Mouse (Mus musculus) embryonic facial prominence, embryonic 11.5 days (tissue): ENCODE data around the gene Ralgapa2. TPM values are rescaled to one million over a fixed set of nuclear protein-coding genes. Genes with fewer than 3 reads are reported as not detected.
A peak's percentile ranks its signal among the peaks of the same experiment; 100 is the strongest.

Experiments
- ATAC-seq: fragments of 200-750 bp; cut with Nextera tagmentation; replicated peaks from 2 replicates; pipeline ENCODE4 v1.8.0; 2017; ENCODE audit warnings: low read depth; ENCODE audit not compliant: insufficient number of reproducible peaks, low FRiP score, low TSS enrichment
- DNase-seq: peaks from one replicate; pipeline ENCODE4 v3.0.0-alpha.2; 2015; ENCODE audit warnings: low spot score
- H3K27ac ChIP-seq: fragments of 300-500 bp; sonication (generic); replicated peaks from 2 replicates; pipeline ENCODE4 v1.5.1; 2014; ENCODE audit warnings: mild to moderate bottlenecking, low read depth, low read length, control low read depth
- H3K27me3 ChIP-seq: fragments of 300-500 bp; sonication (generic); 2 replicates; pipeline ENCODE4 v1.6.1; 2014; ENCODE audit warnings: mild to moderate bottlenecking, low read length, moderate library complexity, mixed read lengths; ENCODE audit not compliant: control insufficient read depth, insufficient read depth
- H3K36me3 ChIP-seq: fragments of 300-500 bp; sonication (generic); replicated peaks from 2 replicates; pipeline ENCODE4 v1.6.1; 2014; ENCODE audit warnings: low read depth, mild to moderate bottlenecking, low read length, moderate library complexity, mixed read lengths; ENCODE audit not compliant: control insufficient read depth, insufficient read depth
- H3K4me1 ChIP-seq: fragments of 300-500 bp; sonication (generic); 2 replicates; pipeline ENCODE4 v1.6.1; 2014; ENCODE audit warnings: low read length, mixed read lengths; ENCODE audit not compliant: control insufficient read depth, insufficient read depth
- H3K4me2 ChIP-seq: fragments of 300-500 bp; sonication (generic); 2 replicates; pipeline ENCODE4 v1.6.1; 2014; ENCODE audit warnings: low read depth, mild to moderate bottlenecking, control low read depth, low read length, moderate library complexity
- H3K4me3 ChIP-seq: fragments of 300-500 bp; sonication (generic); 2 replicates; pipeline ENCODE4 v1.5.1; 2014; ENCODE audit warnings: low read depth, low read length, control low read depth
- H3K9ac ChIP-seq: fragments of 300-500 bp; sonication (generic); replicated peaks from 2 replicates; pipeline ENCODE4 v1.6.1; 2014; ENCODE audit warnings: mild to moderate bottlenecking, control low read depth, low read length
- H3K9me3 ChIP-seq: fragments of 300-500 bp; sonication (generic); replicated peaks from 2 replicates; pipeline ENCODE4 v1.6.1; 2016; ENCODE audit warnings: mild to moderate bottlenecking, low read length, inconsistent platforms, mixed read lengths; ENCODE audit not compliant: control insufficient read depth
- WGBS: fragments of 180-500 bp; shearing (Covaris S2); extraction: QIAGEN DNeasy Blood & Tissue Kit; methylation state at CpG from one replicate; pipeline ENCODE4 v1.1.7; 2014; 5-methylcytosine and 5-hydroxymethylcytosine counted together
- polyA plus RNA-seq: library from polyadenylated mRNA; unstranded; fragments of >200 nt; fragmentation: Nextera tagmentation; extraction: Ambion mirVana; gene quantifications from 2 replicates; pipeline ENCODE4 v1.2.1, GENCODE M21; 2014

Gene Ralgapa2
- polyA plus RNA-seq, 1 experiment from 2014 or later: 8.2 TPM

- H3K4me2 ChIP-seq: no peak overlapping the region
- H3K27me3 ChIP-seq: no peaks in the 10 kb centered on the region
- 84% methylated on average over 3 of the region's 3 CpGs for WGBS
- no peaks in the 10 kb centered on the region for H3K36me3 ChIP-seq
- no peak for ATAC-seq
- H3K9ac ChIP-seq: no peak overlapping the region
- no peaks in the 10 kb centered on the region for H3K9me3 ChIP-seq
- H3K4me3 ChIP-seq: no peak overlapping the region
- DNase-seq: no peak
- H3K27ac ChIP-seq: no peak overlapping the region
- no peaks in the 10 kb centered on the region for H3K4me1 ChIP-seq
Measured at GRCm38 (mm10) chr2:146266539-146266938, 245.6 kb downstream of the Ralgapa2 start.

GRCm38 (mm10) chr2:146265045-146265444 is 247.1 kb downstream of the Ralgapa2 start:
- Histone ChIP-seq H3K9me3 (no peaks in the 10 kb centered on the region), H3K27me3 (no peaks in the 10 kb centered on the region), H3K36me3 (no peaks in the 10 kb centered on the region), H3K4me3 (no peak overlapping the region), H3K27ac (no peak overlapping the region), H3K4me2 (no peak overlapping the region), H3K9ac (no peak overlapping the region), H3K4me1 (no peaks in the 10 kb centered on the region)
- DNase-seq: no peak
- no peak for ATAC-seq
- 79% methylated on average over 4 of the region's 4 CpGs for WGBS

DNA sequence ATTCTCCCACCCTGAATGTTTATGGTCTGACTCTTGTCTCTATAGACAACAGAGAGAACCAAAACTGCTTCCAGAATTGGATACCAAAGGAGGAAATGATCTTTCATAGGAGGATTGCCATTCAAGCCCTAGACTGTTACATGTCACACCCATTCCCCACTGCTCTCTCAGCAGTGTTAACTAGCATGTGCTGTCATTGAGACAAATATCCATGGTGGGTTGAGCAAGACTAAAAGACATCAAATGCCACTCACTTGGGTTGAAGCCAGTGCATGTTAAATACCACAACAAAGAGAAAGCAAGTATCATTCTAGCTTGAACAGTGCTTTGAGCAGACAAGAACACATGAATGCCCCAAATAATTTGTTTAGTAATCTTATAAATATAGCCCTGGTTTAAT is 249.2 kb downstream of the Ralgapa2 start:
- Histone ChIP-seq H3K9ac (no peak overlapping the region), H3K4me1 (no peaks in the 10 kb centered on the region), H3K9me3 (no peaks in the 10 kb centered on the region), H3K4me2 (no peak overlapping the region), H3K27ac (no peak overlapping the region), H3K4me3 (no peak overlapping the region), H3K27me3 (no peaks in the 10 kb centered on the region), H3K36me3 (no peaks in the 10 kb centered on the region)
- no peak for DNase-seq
- ATAC-seq: no peak

- no peak overlapping the region for H3K9ac ChIP-seq
- no peaks in the 10 kb centered on the region for H3K36me3 ChIP-seq
- no peaks in the 10 kb centered on the region for H3K9me3 ChIP-seq
- no peaks in the 10 kb centered on the region for H3K27me3 ChIP-seq
- ATAC-seq: peak; percentile 84
- WGBS: 33% methylated on average over 10 of the region's 10 CpGs
- no peak for DNase-seq
- no peak overlapping the region for H3K4me2 ChIP-seq
- no peak overlapping the region for H3K4me3 ChIP-seq
- no peaks in the 10 kb centered on the region for H3K4me1 ChIP-seq
- H3K27ac ChIP-seq: no peak overlapping the region
Measured at GRCm38 (mm10) chr2:146262215-146262614, 249.9 kb downstream of the Ralgapa2 start.

DNA sequence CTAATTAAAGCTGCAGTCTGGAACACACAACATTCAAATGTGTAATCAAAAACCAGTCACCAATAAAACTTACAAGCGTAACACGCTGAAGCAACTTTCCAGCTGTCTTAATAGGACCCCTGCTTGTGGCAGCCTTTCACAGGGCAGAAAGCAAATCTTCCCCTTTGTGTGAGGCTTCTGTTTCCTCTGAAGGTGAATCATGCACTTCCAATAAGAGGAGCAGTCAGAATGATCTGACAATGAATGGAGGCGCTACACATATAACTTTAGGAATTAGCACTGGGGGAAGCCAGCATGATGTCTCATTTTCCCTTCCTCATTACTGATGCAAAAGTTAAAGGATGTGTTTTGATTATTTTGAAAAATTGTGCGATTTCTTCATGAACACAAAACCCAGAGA is 251.0 kb downstream of the Ralgapa2 start:
- no peaks in the 10 kb centered on the region for H3K36me3 ChIP-seq
- no peaks in the 10 kb centered on the region for H3K9me3 ChIP-seq
- no peak overlapping the region for H3K4me3 ChIP-seq
- WGBS: 69% methylated on average over 4 of the region's 4 CpGs
- H3K27me3 ChIP-seq: no peaks in the 10 kb centered on the region
- no peaks in the 10 kb centered on the region for H3K4me1 ChIP-seq
- no peak overlapping the region for H3K27ac ChIP-seq
- ATAC-seq: no peak
- H3K9ac ChIP-seq: no peak overlapping the region
- H3K4me2 ChIP-seq: no peak overlapping the region
- DNase-seq: no peak

- no peak overlapping the region for H3K4me3 ChIP-seq
- no peak for DNase-seq
- no peaks in the 10 kb centered on the region for H3K4me1 ChIP-seq
- no peak overlapping the region for H3K9ac ChIP-seq
- no peaks in the 10 kb centered on the region for H3K27me3 ChIP-seq
- no peak for ATAC-seq
- no peaks in the 10 kb centered on the region for H3K36me3 ChIP-seq
- no peak overlapping the region for H3K4me2 ChIP-seq
- no peaks in the 10 kb centered on the region for H3K9me3 ChIP-seq
- WGBS: 39% methylated on average over 18 of the region's 18 CpGs
- no peak overlapping the region for H3K27ac ChIP-seq
Measured at GRCm38 (mm10) chr2:146259787-146260560, 252.2 kb downstream of the Ralgapa2 start.

- Histone ChIP-seq H3K4me3 (no peak overlapping the region), H3K36me3 (no peaks in the 10 kb centered on the region), H3K4me2 (no peak overlapping the region), H3K9me3 (no peaks in the 10 kb centered on the region), H3K27ac (no peak overlapping the region), H3K4me1 (no peaks in the 10 kb centered on the region), H3K9ac (no peak overlapping the region), H3K27me3 (no peaks in the 10 kb centered on the region)
- ATAC-seq: no peak
- WGBS: 33% methylated on average over 10 of the region's 10 CpGs
- DNase-seq: no peak
Measured at GRCm38 (mm10) chr2:146258736-146259469, 253.2 kb downstream of the Ralgapa2 start.

- no peaks in the 10 kb centered on the region for H3K27me3 ChIP-seq
- H3K9me3 ChIP-seq: no peaks in the 10 kb centered on the region
- H3K4me2 ChIP-seq: no peak overlapping the region
- no peaks in the 10 kb centered on the region for H3K36me3 ChIP-seq
- H3K27ac ChIP-seq: no peak overlapping the region
- H3K4me1 ChIP-seq: no peaks in the 10 kb centered on the region
- no peak overlapping the region for H3K4me3 ChIP-seq
- 83% methylated on average over 3 of the region's 3 CpGs for WGBS
- no peak overlapping the region for H3K9ac ChIP-seq
- no peak for DNase-seq
- no peak for ATAC-seq
Measured at GRCm38 (mm10) chr2:146257609-146258008, 254.5 kb downstream of the Ralgapa2 start.
